Mouse (Mus musculus): ENCODE measurements around the gene Ggnbp2. TPM values are rescaled to one million over a fixed set of nuclear protein-coding genes. Genes with fewer than 3 reads are reported as not detected.

Ggnbp2 gene
- 182 TPM for polyA plus RNA-seq (2017; shearing (Covaris generic))

DNA sequence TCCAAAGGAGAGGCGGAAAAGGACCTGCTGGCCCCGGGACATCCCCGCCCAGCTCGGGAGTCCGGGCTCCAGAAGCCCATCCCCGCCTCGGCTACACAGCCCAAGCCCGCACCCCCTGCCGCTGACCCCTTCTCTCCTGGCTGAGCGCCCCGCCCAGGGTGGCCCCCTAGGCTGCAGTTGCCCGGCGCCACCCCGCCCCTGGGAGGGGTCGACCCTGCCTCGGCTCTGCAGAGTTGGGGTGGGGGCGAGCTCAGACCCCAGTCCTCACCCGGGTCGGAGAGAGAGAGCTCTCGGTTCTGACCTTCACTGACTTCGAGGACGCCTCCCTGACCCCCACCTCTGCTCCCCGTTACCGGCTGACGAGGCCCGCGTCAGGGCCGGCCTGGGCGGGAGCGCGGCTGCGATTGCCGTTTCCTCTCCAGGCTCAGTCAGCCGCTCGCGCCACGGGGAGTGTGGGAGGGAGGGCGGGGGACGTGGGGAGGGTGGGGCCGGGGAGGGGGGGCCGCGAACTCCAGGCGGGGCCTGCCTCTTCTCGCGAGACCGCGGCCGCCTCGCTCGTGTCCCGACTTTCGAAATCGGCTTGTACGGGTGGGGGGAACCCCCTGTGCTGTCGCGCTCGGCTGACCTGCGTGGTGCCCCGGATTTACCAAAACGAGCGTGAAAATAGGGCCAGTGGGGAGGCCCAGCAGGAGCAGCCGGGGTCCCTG lies at the start of gene Ggnbp2:
Gene Ggnbp2, minus strand, starts transcription at position 481 of the 707 bp plus-strand sequence.

GRCm38 (mm10) chr11:84916053-84916702 lies 45.6 kb upstream of the Ggnbp2 start, which contains the start of gene Znhit3:
Gene Znhit3 (minus strand): TSS chr11:84916366.

DNA sequence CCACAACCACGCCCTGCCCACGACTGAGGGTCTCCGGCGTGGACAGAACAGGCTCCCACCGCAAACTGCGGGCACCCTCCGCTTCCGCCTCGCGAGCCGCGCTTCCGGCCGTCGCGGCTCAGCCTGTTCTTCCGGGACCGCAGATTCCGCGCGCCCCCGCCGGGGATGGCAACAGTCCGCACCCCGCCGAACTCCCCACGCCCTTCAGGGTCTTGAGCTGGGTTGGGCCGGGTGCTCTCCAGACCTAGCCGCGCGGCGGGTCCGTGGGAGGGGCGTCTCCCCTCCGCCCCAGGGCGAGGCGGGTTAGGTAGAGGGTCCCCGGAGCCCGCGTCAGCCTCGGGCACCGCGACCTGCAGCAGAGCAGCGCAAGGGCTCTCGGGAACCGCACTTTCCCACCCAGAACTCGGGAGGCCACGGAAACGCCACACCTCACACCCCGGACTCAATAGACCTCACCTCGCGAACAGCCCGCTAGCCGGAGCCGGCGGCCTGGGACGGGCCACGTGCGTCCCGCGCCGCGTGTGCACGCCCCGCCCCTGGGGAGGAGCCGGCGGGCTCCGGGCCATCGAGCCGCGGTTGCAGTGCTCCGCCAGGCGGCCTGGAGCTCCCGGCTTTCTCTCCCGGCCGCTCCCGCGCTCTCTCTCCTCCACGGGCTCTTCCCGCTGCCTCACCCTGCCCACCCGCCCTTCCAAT lies 9.3 kb upstream of the Ggnbp2 start, which contains the start of the genes Myo19 and Pigw:
Gene Myo19, plus strand, starts transcription at position 377 of the 693 bp plus-strand sequence.
Gene Pigw, minus strand, starts transcription at position 514 of the 693 bp plus-strand sequence.

DNA sequence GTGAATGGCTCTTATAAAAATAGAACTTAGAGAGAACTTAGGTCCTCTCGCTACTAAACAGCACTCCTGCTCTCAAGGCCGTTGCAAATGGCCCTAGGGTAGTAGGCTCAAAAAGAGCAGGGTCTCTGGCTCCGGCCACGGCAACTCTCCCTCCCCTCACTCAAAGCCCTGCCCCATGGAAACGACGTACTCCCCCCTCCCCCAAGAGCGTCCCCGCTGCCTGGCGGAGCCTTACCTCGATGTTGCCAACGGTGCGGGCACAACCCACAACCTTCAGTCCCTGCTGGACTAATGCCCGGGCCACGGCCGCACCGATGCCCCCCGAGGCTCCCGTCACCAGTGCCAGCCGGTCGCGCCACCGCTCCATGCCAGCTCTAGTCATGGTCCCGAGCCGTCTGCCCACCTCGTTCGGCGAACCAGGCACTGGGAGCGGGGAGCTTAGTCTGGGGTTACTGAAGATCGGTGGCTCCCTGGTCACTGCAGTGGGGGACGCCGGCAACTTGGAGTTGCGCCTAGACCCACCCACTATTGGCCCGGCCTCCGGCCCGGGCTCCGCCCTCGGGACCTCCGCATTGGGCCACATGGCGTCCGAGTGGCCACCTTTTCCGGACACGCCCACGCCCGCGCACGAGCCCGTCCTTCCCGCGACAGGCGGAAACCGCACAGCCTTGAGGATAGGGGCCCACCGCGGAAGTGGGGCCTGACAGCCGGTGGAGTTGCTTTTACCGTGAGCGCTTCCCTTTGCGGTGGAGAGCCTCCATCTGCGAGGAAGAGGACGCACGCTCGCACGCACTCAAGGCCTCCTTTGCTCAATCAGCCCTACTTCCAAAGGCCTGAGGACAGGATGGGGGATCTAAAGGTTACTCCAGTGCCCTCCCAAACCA lies 41.9 kb downstream of the Ggnbp2 start, which contains the start of gene Dhrs11:
Gene Dhrs11, minus strand, starts transcription at position 479 of the 884 bp plus-strand sequence.

DNA sequence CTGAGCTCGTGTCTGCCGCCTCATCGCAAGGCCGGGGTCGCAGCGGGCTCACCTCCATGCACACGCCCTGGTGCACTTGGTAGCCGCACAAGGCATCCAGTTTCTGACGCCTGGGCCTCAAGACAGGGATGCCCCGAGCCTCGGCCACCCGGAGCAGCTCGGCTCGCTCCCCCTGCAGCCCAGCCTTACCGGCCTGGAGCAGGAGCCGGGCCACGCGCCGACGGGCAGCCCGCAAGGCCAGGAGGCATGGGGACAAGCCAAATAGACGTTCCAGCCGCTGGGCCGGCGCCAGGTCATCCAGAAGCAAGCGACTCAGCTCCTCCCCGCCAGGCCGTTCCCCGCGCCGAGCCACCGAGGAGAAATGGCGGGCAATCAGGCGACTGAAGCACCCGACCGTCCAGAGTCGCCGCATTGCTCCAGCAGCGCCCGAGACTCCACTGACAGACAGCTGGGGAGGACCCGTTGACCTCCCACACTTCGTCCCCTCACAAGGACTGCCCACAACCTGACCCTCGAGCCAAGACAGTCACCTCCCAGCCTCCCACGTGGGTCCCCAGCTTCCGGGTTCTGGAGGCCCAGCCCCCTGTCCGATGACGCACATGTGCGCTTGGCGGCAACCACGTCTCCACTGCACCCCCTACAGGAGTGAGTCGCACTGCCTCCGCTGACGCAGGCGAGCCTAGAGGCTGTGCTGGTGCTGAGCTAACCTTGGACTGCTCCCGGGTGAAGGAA lies 51.5 kb downstream of the Ggnbp2 start, which contains the start of gene Mrm1:
Gene Mrm1, minus strand, starts transcription at position 555 of the 732 bp plus-strand sequence.

Other genes starting within 250 kb of the Ggnbp2 start
- gene Mrm1, start 51.3 kb downstream of the Ggnbp2 start, polyA plus RNA-seq (2017; shearing (Covaris generic)): 28.4 TPM
- gene Dhrs11, start 41.8 kb downstream of the Ggnbp2 start, polyA plus RNA-seq (2017; shearing (Covaris generic)): 24.4 TPM
- gene Myo19, start 9.3 kb upstream of the Ggnbp2 start, polyA plus RNA-seq (2017; shearing (Covaris generic)): 4.6 TPM
- gene Pigw, start 9.5 kb upstream of the Ggnbp2 start, polyA plus RNA-seq (2017; shearing (Covaris generic)): 5.0 TPM
- gene Znhit3, start 45.5 kb upstream of the Ggnbp2 start, polyA plus RNA-seq (2017; shearing (Covaris generic)): 31.3 TPM
- not detected for gene Car4, start 87.0 kb upstream of the Ggnbp2 start, polyA plus RNA-seq (2017; shearing (Covaris generic))